Mouse (Mus musculus) adrenal gland, postnatal 14 days (tissue): ENCODE results near the gene Mrps36. TPM values are rescaled to one million over a fixed set of nuclear protein-coding genes. Genes with fewer than 3 reads are reported as not detected.
"Not testable (repeated sequence)": the region's sequence is repeated elsewhere in the genome, so short reads cannot be mapped to it uniquely, and the experiment has no call there.

Experiments
- DNase-seq: peaks from one replicate; pipeline ENCODE4 v3.0.0; 2021; ENCODE audit warnings: mixed read lengths
- total RNA-seq: library from RNA; stranded (reverse); gene quantifications from 2 replicates; pipeline ENCODE4 v1.2.3, GENCODE M21; 2021

The Mrps36 gene
- total RNA-seq, 1 experiment from 2014 or later: 265 TPM

GRCm38 (mm10) chr13:100732756-100733155 lies 11.7 kb downstream of the Mrps36 start:
- no peak for DNase-seq

GRCm38 (mm10) chr13:100731462-100732046 lies 12.9 kb downstream of the Mrps36 start:
- peak; percentile 8 for DNase-seq

GRCm38 (mm10) chr13:100730861-100731176 lies 13.6 kb downstream of the Mrps36 start, which contains the start of gene Cdk7:
Gene Cdk7, minus strand, starts transcription at chr13:100730939.
- DNase-seq: peak; percentile 97

- peak; percentile 19 for DNase-seq
Measured at GRCm38 (mm10) chr13:100730153-100730860, 14.2 kb downstream of the Mrps36 start.

GRCm38 (mm10) chr13:100728530-100728929 lies 15.9 kb downstream of the Mrps36 start:
- DNase-seq: not testable (repeated sequence)

- DNase-seq: no peak
Measured at GRCm38 (mm10) chr13:100728086-100728485, 16.4 kb downstream of the Mrps36 start.

- DNase-seq: no peak
Measured at GRCm38 (mm10) chr13:100725194-100725593, 19.3 kb downstream of the Mrps36 start.

GRCm38 (mm10) chr13:100724051-100724754 lies 20.3 kb downstream of the Mrps36 start:
- DNase-seq: peak; percentile 50

- no peak for DNase-seq
Measured at GRCm38 (mm10) chr13:100721656-100722055, 22.8 kb downstream of the Mrps36 start.

GRCm38 (mm10) chr13:100715467-100715866 lies 29.0 kb downstream of the Mrps36 start:
- DNase-seq: no peak

- DNase-seq: no peak
Measured at GRCm38 (mm10) chr13:100706206-100706605, 38.3 kb downstream of the Mrps36 start.

GRCm38 (mm10) chr13:100703468-100703867 lies 41.0 kb downstream of the Mrps36 start:
- peak; percentile 49 for DNase-seq

GRCm38 (mm10) chr13:100698866-100699265 lies 45.6 kb downstream of the Mrps36 start:
- no peak for DNase-seq

GRCm38 (mm10) chr13:100697541-100697940 lies 46.9 kb downstream of the Mrps36 start:
- DNase-seq: no peak

- no peak for DNase-seq
Measured at GRCm38 (mm10) chr13:100687513-100687912, 56.9 kb downstream of the Mrps36 start.

Other genes with a start within 250 kb of the Mrps36 start
- 4.4 and 6.7 TPM in 2 replicates for gene Ocln, start 191.9 kb downstream of the Mrps36 start, total RNA-seq
- gene Marveld2, start 127.7 kb downstream of the Mrps36 start, total RNA-seq: 0.89 and 1.0 TPM in 2 replicates
- 73.1 and 80.9 TPM in 2 replicates for gene Ak6, start 93.7 kb downstream of the Mrps36 start, total RNA-seq
- gene Rad17, start 93.6 kb downstream of the Mrps36 start, total RNA-seq: 20.8 and 22.0 TPM in 2 replicates
- gene Taf9, start 93.1 kb downstream of the Mrps36 start, total RNA-seq: 7.8 and 14.5 TPM in 2 replicates
- gene Ccdc125, start 74.9 kb downstream of the Mrps36 start, total RNA-seq: 2.1 and 3.0 TPM in 2 replicates
- 40.9 and 42.0 TPM in 2 replicates for gene Cdk7, start 13.7 kb downstream of the Mrps36 start, total RNA-seq
- 3.0 and 3.6 TPM in 2 replicates for gene Cenph, start 31.2 kb upstream of the Mrps36 start, total RNA-seq
- gene Ccnb1, start 41.9 kb upstream of the Mrps36 start, total RNA-seq: 18.7 and 22.8 TPM in 2 replicates
- 45.4 and 48.1 TPM in 2 replicates for gene Slc30a5, start 88.8 kb upstream of the Mrps36 start, total RNA-seq